Mouse (Mus musculus): ENCODE results near the gene Ttll11.

GRCm38 (mm10) chr2:35944896-35945295, 34.8 kb downstream of the Ttll11 start:
- TF ChIP-seq CTCF (IDR thresholded peaks at IDR 0.05; ENCODE audit: low read depth) = no peak
- no peak for TF ChIP-seq EP300 (IDR thresholded peaks at IDR 0.05; ENCODE audit: low read depth)
